Mouse (Mus musculus) NIH3T3 (cell line): Measurements from ENCODE around the gene Tspo2.

ENCODE experiments used
- DNase-seq: peaks from one replicate; pipeline ENCODE4 v3.0.0-alpha.2; 2012; ENCODE audit warnings: low read depth

The Tspo2 gene

DNA sequence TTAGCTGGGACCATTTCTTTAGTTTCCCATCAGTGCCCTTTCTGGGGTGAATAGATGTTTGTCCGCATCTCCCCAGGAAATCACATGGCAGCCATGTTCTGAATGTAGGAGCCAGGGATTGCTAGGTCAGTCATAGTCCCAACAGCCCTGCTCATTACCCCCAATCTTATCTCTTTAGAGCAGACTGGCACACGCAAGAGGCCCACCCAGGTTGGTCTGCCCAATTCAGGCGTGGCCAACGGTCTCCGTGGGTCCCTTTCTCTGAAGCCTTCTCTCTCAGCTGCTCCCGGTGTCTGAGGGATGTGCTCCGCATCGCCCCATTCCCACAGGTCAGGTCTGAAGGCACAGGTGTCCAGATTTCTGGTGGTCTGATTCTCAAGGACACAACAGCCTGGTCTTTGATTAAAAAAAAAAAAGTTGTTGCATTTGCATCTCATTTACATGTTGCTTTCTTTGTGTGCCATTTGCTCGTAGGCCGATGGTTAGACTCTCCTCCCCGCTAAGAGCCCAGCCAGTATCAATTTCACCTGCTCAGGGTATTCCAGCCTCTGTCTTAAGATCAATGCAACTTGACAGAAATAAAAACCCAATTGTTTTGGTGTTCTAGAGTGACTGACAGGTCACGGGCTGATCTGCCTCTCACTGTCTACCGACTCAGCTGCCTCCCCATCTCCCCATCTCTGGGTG lies 513 bp downstream of the Tspo2 start:
- no peak for DNase-seq

GRCm38 (mm10) chr17:48447675-48448074 lies 3.6 kb downstream of the Tspo2 start:
- DNase-seq: peak; percentile 55

DNA sequence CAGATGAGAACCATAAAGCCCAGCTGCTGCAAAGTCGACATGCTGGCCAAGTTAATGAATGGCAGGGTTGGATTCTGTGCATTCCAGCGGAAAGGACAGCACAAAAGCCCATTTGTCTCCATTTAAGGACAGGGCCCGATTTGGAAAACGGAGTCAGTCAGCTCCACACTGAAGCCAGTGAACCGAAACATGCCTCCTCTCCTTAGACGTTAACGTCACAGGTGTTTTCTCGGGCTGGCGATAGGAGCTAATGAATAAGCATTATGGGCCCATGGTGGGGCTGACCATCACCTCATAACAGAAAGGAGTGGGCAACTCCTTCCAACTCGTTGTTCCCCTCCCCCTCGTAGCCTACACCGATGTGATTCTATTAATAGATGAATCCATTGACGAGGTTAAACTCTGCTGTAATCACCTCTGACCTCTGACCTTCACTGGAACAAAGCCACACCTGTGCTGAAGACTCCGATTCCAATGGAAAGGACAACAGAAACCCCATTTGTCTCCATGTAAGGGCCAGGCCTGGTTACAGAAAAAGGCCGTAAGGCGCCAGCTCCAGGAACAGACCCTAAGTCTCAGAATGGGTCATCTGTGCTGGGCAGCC lies 7.7 kb downstream of the Tspo2 start:
- no peak for DNase-seq

- peak; percentile 39 for DNase-seq
Measured at GRCm38 (mm10) chr17:48442745-48443457, 8.4 kb downstream of the Tspo2 start.

DNA sequence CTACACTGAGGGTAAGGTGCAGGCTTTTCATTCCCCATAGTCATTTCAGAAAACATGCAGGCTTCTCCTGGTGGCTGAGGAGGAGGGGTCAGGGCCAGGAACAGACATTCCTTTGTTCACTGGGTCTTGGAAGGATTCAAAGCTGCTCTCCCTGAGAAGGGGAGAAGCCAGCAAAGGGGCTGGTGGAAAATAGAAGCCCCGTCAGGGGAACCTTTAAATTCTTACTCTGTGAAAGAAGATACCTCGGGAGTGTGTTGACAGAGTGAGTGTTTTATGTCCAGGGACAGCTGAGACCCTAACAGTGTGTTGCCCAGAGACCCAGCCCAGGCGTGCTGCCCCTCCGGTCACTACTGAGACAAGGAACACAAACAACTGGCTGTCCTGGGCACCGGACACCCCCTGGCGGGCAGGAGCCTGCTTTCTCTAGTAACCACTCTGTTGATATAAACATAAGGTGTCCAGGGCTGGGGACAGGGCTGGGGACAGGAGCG lies 13.9 kb downstream of the Tspo2 start:
- DNase-seq: no peak

- no peak for DNase-seq
Measured at GRCm38 (mm10) chr17:48436487-48436886, 14.8 kb downstream of the Tspo2 start.

GRCm38 (mm10) chr17:48434479-48434878 lies 16.8 kb downstream of the Tspo2 start:
- DNase-seq: no peak

DNA sequence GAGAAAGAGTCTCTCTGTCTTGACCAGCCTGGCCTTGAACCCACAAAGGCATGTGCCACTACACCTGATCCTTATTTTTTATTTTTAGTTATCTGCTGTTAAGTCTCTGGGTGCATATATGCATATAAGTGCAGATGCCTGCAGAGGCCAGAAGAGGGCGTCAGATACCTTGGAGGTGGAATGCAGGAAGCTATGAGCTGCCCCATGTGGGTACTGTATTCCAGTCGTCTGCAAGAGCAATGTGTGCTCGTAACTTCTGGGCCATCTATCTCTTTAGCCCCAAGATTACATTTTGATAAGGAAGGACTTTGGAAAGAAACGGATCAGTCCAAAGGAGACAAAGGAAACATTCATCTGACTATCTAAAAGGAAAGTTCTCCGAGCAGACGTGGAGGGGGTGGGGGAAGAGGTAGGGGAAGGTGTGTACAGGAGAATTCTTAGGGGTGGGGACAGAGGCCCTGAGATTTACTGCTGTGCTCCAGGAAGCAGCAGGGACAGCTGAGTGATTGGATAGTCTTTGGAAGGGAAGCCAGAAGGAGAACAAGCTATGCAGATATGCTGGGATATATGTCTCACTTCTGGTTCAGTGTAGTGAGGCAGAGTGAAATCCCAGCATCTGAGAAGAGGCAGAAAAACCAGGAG lies 17.5 kb downstream of the Tspo2 start:
- no peak for DNase-seq

GRCm38 (mm10) chr17:48433006-48433655 lies 18.2 kb downstream of the Tspo2 start:
- DNase-seq: no peak

DNA sequence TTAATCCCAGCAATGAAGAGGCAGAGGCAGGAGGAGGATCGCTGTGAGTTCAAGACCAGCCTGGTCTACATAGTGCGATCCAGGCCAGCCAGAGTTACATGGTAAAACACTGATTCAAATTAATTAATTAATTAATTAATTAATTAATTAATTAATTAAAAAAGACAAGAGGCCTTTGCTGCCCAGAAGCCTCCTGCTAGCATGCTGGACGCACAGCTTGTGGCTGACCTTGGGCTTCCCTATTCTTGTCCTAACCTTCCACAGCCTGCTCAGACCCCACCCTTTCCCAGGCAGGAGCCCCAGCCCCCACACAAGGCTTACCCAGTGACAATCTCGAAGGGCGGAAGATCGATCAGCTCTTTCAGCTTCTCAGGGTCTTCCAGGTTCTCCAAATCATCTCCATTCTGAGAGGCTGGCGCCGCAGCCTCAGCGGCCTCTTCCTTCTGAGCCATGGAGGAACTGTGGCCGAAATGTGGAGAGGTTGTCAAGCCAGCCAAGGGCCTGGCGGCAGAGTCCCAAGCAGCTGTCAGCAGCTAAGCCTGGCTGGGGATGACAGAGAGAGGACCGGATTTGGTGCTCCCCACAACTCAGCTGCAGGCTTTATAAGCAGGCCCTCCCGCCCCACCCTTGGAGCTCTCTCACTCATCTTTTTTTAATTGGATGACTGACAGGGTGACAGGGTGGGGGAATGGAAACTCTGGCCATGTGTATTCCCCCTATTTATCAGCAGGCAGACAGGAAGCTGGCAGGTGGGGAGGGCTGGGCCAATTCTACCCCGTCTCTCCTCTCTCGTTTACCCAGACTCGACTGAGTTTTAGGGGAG lies 19.0 kb downstream of the Tspo2 start, which contains the start of gene Apobec2:
TSS of gene Apobec2 (minus strand) at position 773 of the 823 bp plus-strand sequence.
- DNase-seq: no peak

GRCm38 (mm10) chr17:48431054-48431453 lies 20.3 kb downstream of the Tspo2 start:
- no peak for DNase-seq

- DNase-seq: peak; percentile 48
Measured at GRCm38 (mm10) chr17:48430394-48430793, 20.9 kb downstream of the Tspo2 start.

GRCm38 (mm10) chr17:48427852-48428530 lies 23.3 kb downstream of the Tspo2 start:
- DNase-seq: no peak

- DNase-seq: no peak
Measured at GRCm38 (mm10) chr17:48426991-48427750, 24.2 kb downstream of the Tspo2 start.

DNA sequence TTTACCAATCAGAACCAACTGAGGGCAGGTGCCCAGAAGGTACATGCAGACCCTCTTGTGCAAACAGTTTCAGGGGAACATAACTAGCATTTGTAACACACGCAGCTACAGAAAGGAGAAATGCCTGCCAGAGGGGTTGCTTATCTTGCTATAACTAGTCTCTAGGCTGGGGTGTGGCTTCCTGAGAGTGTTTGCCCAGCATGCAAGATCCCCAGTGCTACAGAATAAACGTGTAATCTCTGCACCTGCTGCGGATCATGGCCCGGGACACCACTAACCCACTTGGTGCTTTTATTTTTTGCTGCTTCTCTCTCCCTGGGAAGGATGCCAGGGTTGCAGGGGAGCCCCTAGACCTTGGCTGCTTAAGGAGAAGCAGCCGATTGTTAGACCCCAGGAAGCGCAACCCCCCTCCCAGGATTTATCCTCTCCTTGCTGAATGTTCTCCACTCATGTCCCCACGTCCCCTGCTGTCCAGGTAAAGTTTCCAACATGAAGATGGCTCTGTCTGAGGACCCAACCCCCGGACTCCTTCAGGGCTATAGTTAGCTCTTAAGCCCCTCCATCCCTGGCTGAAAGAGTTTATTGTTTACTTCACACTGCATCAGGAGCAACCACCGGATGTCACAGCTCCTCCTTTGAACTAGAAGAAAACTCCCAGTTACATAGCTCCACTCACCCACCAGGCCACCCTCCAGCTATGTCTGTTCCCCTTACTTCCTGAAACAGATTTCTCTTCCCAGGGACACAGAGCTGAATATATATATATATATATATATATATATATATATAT lies 25.3 kb downstream of the Tspo2 start:
- DNase-seq: no peak

GRCm38 (mm10) chr17:48424237-48424636 lies 27.1 kb downstream of the Tspo2 start:
- DNase-seq: no peak

DNA sequence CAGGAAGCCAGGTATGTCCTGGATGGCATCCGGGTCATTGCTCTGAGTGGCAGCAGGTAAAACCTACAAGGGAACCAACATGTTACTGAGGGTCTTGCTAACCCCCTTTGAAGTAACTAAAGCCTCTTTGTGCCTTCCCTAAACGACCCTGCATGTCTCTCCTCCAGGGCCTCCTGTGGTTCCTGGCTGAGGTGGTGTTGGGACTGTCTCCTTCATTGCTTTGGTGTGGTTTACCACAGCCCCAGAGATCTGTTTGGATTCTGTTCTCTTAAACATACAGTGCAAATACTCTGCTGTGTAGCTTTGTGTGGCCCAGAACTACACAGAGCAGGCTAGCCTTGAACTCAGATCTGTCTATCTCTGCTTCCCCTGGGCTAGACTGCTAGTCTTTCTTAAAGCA lies 31.8 kb downstream of the Tspo2 start:
- no peak for DNase-seq

DNA sequence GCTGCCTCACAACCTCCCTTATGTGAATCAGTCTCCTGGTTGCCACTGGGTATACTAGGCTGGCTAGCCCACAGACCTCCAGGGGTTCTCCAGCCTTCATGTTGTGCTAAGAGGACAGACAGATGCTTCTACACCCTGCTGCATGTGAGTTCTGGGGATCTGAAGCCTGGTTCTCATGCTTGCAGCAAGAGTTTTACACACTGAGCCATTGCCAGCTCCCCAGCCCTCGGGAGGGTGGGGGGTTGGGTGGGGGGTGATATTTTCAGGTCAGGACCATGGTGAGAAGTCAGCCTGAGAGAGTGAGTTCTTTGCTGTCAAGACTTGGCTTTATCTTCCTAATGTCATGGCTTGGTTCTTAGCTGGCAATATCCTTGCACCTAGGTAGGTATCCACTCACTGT lies 32.5 kb downstream of the Tspo2 start:
- DNase-seq: no peak

DNA sequence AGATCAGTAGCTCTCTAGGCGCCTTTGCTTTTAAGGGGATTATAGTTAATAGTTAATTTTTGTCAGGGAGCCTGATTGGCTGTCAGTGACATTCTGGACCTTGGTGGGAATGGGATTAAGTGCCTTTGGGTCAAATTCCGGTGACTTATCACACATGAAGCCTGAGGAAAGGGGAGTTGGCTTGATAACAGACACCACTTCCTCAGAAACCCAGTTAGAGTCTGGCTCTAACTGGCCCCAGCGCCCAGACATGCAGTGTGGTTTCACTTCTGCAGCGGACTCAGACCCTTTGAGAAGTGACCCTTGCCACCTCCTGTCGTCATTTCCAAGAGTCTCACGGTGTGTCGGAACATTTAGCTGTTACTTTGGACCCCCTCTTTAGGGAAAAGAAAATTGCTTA lies 33.1 kb downstream of the Tspo2 start:
- DNase-seq: no peak
